Mouse (Mus musculus) MEL (cell line): ENCODE data around the gene Slc39a11.

Source experiments
- BHLHE40 ChIP-seq: IDR thresholded peaks from 2 replicates; pipeline ENCODE4 v1.6.1; 2012; ENCODE audit warnings: low read depth, mild to moderate bottlenecking, inconsistent platforms, low read length, improper control_type of control experiment, borderline replicate concordance
- CHD1 ChIP-seq: IDR thresholded peaks from 2 replicates; pipeline ENCODE4 v1.6.1; 2012; ENCODE audit warnings: low read depth, mild to moderate bottlenecking, inconsistent platforms, low read length, improper control_type of control experiment
- CTCF ChIP-seq, 3 experiments: IDR thresholded peaks in 2 of 3; conservative IDR thresholded peaks in 1 of 3; 2 replicates each; pipeline ENCODE4 v1.5.1; 2011 to 2012; ENCODE audit warnings: low read length in 3 of 3, low read depth in 2 of 3, mild to moderate bottlenecking in 2 of 3, improper control_type of control experiment in 1 of 3, inconsistent platforms in 1 of 3, mixed read lengths in 1 of 3, moderate library complexity in 1 of 3; ENCODE audit not compliant: control insufficient read depth in 1 of 3, insufficient read depth in 1 of 3, poor library complexity in 1 of 3, severe bottlenecking in 1 of 3
- E2F4 ChIP-seq: IDR thresholded peaks from 2 replicates; pipeline ENCODE4 v1.6.1; 2011; ENCODE audit warnings: low read depth, low read length, improper control_type of control experiment, borderline replicate concordance
- EP300 ChIP-seq, 2 experiments: IDR thresholded peaks; 2 replicates each; pipeline ENCODE4 v1.6.1; 2011; ENCODE audit warnings: improper control_type of control experiment in 2 of 2, low read length in 2 of 2, low read depth in 1 of 2, mild to moderate bottlenecking in 1 of 2
- GATA1 ChIP-seq: IDR thresholded peaks from 2 replicates; pipeline ENCODE4 v1.6.1; 2011; ENCODE audit warnings: low read depth, low read length, improper control_type of control experiment
- HCFC1 ChIP-seq: IDR thresholded peaks from 2 replicates; pipeline ENCODE4 v1.6.1; 2012; ENCODE audit warnings: low read depth, mild to moderate bottlenecking, inconsistent platforms, low read length, improper control_type of control experiment, moderate library complexity
- KAT2A ChIP-seq: conservative IDR thresholded peaks from 2 replicates; pipeline ENCODE4 v1.6.1; 2012; ENCODE audit warnings: low read depth, low read length, improper control_type of control experiment, inconsistent platforms
- MXI1 ChIP-seq: IDR thresholded peaks from 2 replicates; pipeline ENCODE4 v1.6.1; 2011; ENCODE audit warnings: mild to moderate bottlenecking, low read depth, low read length, improper control_type of control experiment
- MYC ChIP-seq: IDR thresholded peaks from 2 replicates; pipeline ENCODE4 v1.6.1; 2011; ENCODE audit warnings: low read depth, mild to moderate bottlenecking, low read length, improper control_type of control experiment, moderate library complexity
- NELFE ChIP-seq: IDR thresholded peaks from 2 replicates; pipeline ENCODE4 v1.6.1; 2011; ENCODE audit warnings: low read depth, low read length, improper control_type of control experiment
- RAD21 ChIP-seq: IDR thresholded peaks from 2 replicates; pipeline ENCODE4 v1.6.1; 2011; ENCODE audit warnings: mild to moderate bottlenecking, low read depth, low read length, improper control_type of control experiment
- ZC3H11A ChIP-seq: IDR thresholded peaks from 2 replicates; pipeline ENCODE4 v1.6.1; 2012; ENCODE audit warnings: low read depth, mild to moderate bottlenecking, inconsistent platforms, low read length, improper control_type of control experiment

DNA sequence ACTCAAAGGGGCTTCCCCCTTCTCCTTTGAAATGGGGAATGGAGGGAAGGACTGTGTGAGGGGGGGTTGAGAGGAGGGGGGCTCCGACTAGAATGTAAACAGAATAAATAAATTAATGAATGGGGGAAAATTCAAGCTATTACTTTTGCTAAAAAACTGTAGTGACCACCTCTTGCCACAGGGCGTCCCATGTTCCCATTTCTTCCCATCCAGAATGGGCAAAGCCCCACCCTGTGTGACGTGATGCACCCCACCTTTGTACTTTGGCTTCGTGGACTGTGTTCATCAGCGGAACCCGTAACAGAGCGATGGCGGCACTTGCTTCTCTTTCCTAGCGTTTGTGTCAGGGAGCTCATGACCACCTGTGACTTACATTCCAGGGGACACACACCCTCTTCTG lies 273.8 kb downstream of the Slc39a11 start:
- TF ChIP-seq CHD1 (no peak), EP300 (IDR thresholded peaks at IDR 0.05; ENCODE audit: low read depth in 1 of 2, low read length in 2 of 2) (no peak), CTCF (IDR thresholded peaks at IDR 0.05 in 2 of 3, conservative IDR thresholded peaks at IDR 0.05 in 1 of 3; ENCODE audit: control insufficient read depth in 1 of 3, insufficient read depth in 1 of 3, low read depth in 2 of 3, low read length in 3 of 3, poor library complexity in 1 of 3, severe bottlenecking in 1 of 3) (peak in 2 of 3 experiments; percentile 14 to 24; a peak in 2 of 6 replicates), RAD21 (no peak), BHLHE40 (no peak), HCFC1 (no peak), MXI1 (no peak), ZC3H11A (no peak), GATA1 (no peak), E2F4 (no peak), NELFE (no peak), KAT2A (no peak), MYC (no peak)
